Mouse (Mus musculus) myocyte (in vitro differentiated cells): Measurements from ENCODE around the gene Usp6nl.

Experiments used
- CEBPB ChIP-seq: IDR thresholded peaks from 2 replicates; pipeline ENCODE4 v1.6.1; 2011; ENCODE audit warnings: mild to moderate bottlenecking, moderate library complexity; ENCODE audit not compliant: poor library complexity, insufficient read depth, severe bottlenecking
- E2F4 ChIP-seq: IDR thresholded peaks from one replicate; pipeline ENCODE4 v1.6.1; 2011; ENCODE audit warnings: mild to moderate bottlenecking, control low read depth, moderate library complexity; ENCODE audit not compliant: insufficient read depth
- MAX ChIP-seq: IDR thresholded peaks from one replicate; pipeline ENCODE4 v1.6.1; 2011; ENCODE audit warnings: low read depth, mild to moderate bottlenecking, control low read depth
- MYOD1 ChIP-seq, 3 experiments: IDR thresholded peaks; one replicate each; pipeline ENCODE4 v1.6.1; 2011; ENCODE audit warnings: control low read depth in 2 of 3, low read depth in 2 of 3, mild to moderate bottlenecking in 2 of 3, moderate library complexity in 1 of 3; ENCODE audit not compliant: insufficient read length in 2 of 3, control insufficient read depth in 1 of 3
- MYOG ChIP-seq, 3 experiments: IDR thresholded peaks; one replicate each; pipeline ENCODE4 v1.6.1; 2011; ENCODE audit warnings: control low read depth in 2 of 3, low read depth in 2 of 3, mild to moderate bottlenecking in 2 of 3; ENCODE audit not compliant: insufficient read length in 2 of 3, control insufficient read depth in 1 of 3, insufficient read depth in 1 of 3
- POLR2A ChIP-seq: IDR thresholded peaks from one replicate; pipeline ENCODE4 v1.6.1; 2011; ENCODE audit warnings: low read depth, mild to moderate bottlenecking, control low read depth, moderate library complexity; ENCODE audit not compliant: insufficient read length
- POLR2AphosphoS2 ChIP-seq: IDR thresholded peaks from one replicate; pipeline ENCODE4 v1.6.1; 2011; ENCODE audit warnings: low read depth, control low read depth; ENCODE audit not compliant: insufficient read length
- REST ChIP-seq: IDR thresholded peaks from one replicate; pipeline ENCODE4 v1.6.1; 2011; ENCODE audit warnings: mild to moderate bottlenecking, control low read depth, moderate library complexity; ENCODE audit not compliant: insufficient read depth, insufficient read length
- USF1 ChIP-seq: IDR thresholded peaks from one replicate; pipeline ENCODE4 v1.6.1; 2011; ENCODE audit warnings: low read depth, mild to moderate bottlenecking, control low read depth, moderate library complexity

GRCm38 (mm10) chr2:6363922-6364321, 41.5 kb downstream of the Usp6nl start:
- TF ChIP-seq E2F4 (no peak), POLR2A (no peak), REST (no peak), POLR2AphosphoS2 (no peak), MYOD1 (IDR thresholded peaks at IDR 0.05; ENCODE audit: control insufficient read depth in 1 of 3, insufficient read length in 2 of 3, low read depth in 2 of 3) (no peak), USF1 (no peak), MAX (no peak), MYOG (IDR thresholded peaks at IDR 0.05; ENCODE audit: control insufficient read depth in 1 of 3, insufficient read depth in 1 of 3, insufficient read length in 2 of 3, low read depth in 2 of 3) (no peak), CEBPB (no peak)
